Mouse (Mus musculus) kidney, embryonic 15.5 days (tissue): ENCODE data around the gene Xpa. TPM values are rescaled to one million over a fixed set of nuclear protein-coding genes. Genes with fewer than 3 reads are reported as not detected.

ENCODE experiments used
- ATAC-seq: fragments of 200-750 bp; cut with Nextera tagmentation; replicated peaks from 2 replicates; pipeline ENCODE4 v1.8.0; 2017; ENCODE audit warnings: moderate TSS enrichment; ENCODE audit not compliant: low FRiP score
- H3K27ac ChIP-seq: fragments of 300-500 bp; sonication (generic); 2 replicates; pipeline ENCODE4 v1.5.1; 2015; ENCODE audit warnings: mild to moderate bottlenecking, inconsistent platforms
- H3K27me3 ChIP-seq: fragments of 300-500 bp; sonication (generic); 2 replicates; pipeline ENCODE4 v1.6.1; 2015; ENCODE audit warnings: inconsistent platforms
- H3K36me3 ChIP-seq: fragments of 300-500 bp; sonication (generic); 2 replicates; pipeline ENCODE4 v1.6.1; 2015; ENCODE audit warnings: inconsistent platforms
- H3K4me1 ChIP-seq: fragments of 300-500 bp; sonication (generic); 2 replicates; pipeline ENCODE4 v1.6.1; 2015; ENCODE audit warnings: inconsistent platforms
- H3K4me2 ChIP-seq: fragments of 300-500 bp; sonication (generic); 2 replicates; pipeline ENCODE4 v1.6.1; 2015; ENCODE audit warnings: moderate library complexity, mild to moderate bottlenecking, inconsistent platforms
- H3K4me3 ChIP-seq: fragments of 300-500 bp; sonication (generic); replicated peaks from 2 replicates; pipeline ENCODE4 v1.5.1; 2015; ENCODE audit warnings: mild to moderate bottlenecking, inconsistent platforms
- H3K9ac ChIP-seq: fragments of 300-500 bp; sonication (generic); 2 replicates; pipeline ENCODE4 v1.6.1; 2015; ENCODE audit warnings: mild to moderate bottlenecking, inconsistent platforms
- H3K9me3 ChIP-seq: fragments of 300-500 bp; sonication (generic); replicated peaks from 2 replicates; pipeline ENCODE4 v1.6.1; 2016; ENCODE audit warnings: inconsistent platforms
- WGBS: fragments of 180-500 bp; shearing (Covaris S2); methylation state at CpG from one replicate; pipeline ENCODE4 v1.1.7; 2015; ENCODE audit warnings: mixed read lengths; 5-methylcytosine and 5-hydroxymethylcytosine counted together
- polyA plus RNA-seq: library from polyadenylated mRNA; unstranded; fragments of >200 nt; fragmentation: Nextera tagmentation; extraction: Ambion mirVana; gene quantifications from 2 replicates; pipeline ENCODE4 v1.2.1, GENCODE M21; 2015

Gene Xpa
- polyA plus RNA-seq, 1 experiment from 2014 or later = 21.0 TPM

DNA sequence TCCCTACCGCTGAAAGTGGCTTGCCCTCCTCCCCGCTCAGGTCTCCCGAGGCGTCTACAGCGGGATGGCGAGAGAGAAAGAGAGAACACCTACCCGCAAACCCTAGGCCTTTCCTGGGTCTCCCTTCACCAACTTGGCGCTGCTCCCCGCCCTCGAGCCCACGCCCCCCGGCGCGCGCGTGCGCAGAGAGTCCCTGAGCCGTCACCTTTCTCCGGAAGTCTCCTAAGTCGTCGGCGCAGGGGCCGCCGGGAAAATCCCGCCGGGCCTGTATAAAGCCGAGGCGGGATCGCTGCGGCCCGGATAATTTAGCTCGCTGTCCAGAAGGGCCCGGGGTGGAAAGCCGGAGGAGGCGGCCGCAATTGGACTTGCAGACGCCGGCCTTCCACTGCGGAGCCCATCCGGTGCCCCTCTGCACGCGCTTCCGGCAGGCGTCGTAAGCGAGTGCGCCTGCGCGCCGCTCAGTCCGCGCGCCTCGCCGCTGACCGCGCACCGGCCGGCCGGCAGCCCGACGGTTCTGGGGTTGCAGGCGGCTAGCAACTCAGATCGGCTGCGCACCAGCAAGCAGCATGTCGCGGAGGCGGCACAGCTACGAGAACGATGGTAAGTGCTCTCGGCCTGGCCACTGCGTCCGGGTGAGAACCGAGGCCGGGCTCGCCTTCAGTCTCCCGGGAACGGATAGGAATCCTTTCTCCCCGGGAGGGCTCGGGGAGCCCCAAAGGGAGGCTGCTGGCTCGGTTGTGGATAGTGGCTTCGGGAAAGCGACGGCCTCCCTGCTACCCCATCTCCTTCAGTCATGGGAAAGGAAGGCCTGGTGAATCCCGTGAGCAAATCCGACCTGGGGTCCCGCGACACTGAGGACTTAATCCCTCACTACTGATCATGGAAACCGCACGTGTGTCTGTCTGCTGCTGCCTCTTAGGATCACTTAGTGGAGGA, 57.6 kb downstream of the Xpa start, which contains the start of the genes Ncbp1 and Tstd2:
Gene Ncbp1 (plus strand): TSS at position 327 of the 936 bp plus-strand sequence.
Gene Tstd2 (minus strand): TSS at position 408 of the 936 bp plus-strand sequence.
- peaks cover 20% of the 10 kb centered on the region for H3K4me1 ChIP-seq
- under 1% methylated on average over 87 of the region's 90 CpGs for WGBS
- ATAC-seq = peak; percentile 91

DNA sequence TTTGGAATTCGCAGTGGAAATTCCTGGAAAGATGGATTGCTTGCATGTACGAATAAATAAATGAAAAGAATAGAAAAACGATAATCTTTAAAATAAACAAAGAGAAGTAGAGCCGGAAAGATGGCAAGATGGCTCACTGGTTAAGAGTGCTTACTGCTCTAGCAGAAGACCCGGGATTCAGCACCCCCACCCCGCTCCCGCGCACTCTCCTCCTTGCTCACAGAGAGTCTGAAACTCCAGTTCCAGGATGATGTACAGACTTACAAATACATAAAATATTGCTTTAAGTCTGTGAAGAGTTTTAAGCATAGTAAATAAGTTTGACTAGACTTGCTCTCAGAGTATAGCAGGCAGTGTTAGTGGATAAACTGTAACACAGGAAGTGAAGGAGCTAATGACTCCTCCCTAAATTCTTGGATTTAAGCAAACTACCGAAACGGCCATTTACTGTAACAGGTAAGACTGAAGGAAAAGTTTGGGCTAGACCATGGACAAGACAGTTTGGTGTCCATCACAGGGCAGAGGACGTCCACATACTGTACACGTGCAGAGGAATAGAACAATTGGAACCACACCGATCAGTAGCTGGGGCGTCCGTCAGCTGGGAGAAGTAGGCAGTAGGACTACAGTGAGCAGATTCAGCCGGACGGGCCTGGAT, 58.4 kb downstream of the Xpa start:
- 7% methylated on average over 17 of the region's 17 CpGs for WGBS
- H3K9ac ChIP-seq = peak overlapping the region; percentile 83

More for the DNA sequence above, 57.6 kb downstream of the Xpa start, which contains the start of the genes Ncbp1 and Tstd2:
- peak within 1 kb of the TSS; percentile 98 for H3K27ac ChIP-seq
- H3K9me3 ChIP-seq = no peaks in the 10 kb centered on the region
- peak within 1 kb of the TSS; percentile 83 for H3K9ac ChIP-seq
- peaks cover 28% of the 10 kb centered on the region for H3K36me3 ChIP-seq
- no peaks in the 10 kb centered on the region for H3K27me3 ChIP-seq
- peak within 1 kb of the TSS; percentile 73 for H3K4me3 ChIP-seq
- H3K4me2 ChIP-seq = peak within 1 kb of the TSS; percentile 76

DNA sequence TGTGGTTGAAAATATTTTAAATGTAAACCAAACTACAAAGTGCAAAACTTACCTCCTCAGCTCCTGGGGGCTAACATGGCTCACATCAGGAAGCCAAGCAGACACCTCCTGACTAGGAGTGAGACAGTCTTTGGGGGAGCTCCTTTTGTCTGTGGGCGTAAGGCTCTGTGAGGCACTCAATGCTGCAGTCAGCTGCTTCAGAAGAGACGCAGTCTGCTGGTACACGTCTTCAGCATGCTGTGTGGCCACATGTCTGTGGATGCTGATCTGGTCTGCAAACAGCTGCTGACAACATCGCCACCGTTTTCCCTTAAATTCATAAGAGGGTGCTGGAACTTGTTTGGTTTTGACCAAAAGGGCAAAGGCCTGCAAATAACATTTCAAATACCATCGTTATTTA, 64.3 kb downstream of the Xpa start:
- no peak for ATAC-seq
- WGBS = 91% methylated on average over 6 of the region's 6 CpGs

More for the DNA sequence above, 58.4 kb downstream of the Xpa start:
- peak overlapping the region; percentile 98 for H3K27ac ChIP-seq
- H3K27me3 ChIP-seq = no peaks in the 10 kb centered on the region
- H3K4me1 ChIP-seq = peaks cover 20% of the 10 kb centered on the region
- peak; percentile 61 for ATAC-seq
- peaks cover 35% of the 10 kb centered on the region for H3K36me3 ChIP-seq
- peak overlapping the region; percentile 76 for H3K4me2 ChIP-seq
- peak overlapping the region; percentile 73 for H3K4me3 ChIP-seq
- no peaks in the 10 kb centered on the region for H3K9me3 ChIP-seq

DNA sequence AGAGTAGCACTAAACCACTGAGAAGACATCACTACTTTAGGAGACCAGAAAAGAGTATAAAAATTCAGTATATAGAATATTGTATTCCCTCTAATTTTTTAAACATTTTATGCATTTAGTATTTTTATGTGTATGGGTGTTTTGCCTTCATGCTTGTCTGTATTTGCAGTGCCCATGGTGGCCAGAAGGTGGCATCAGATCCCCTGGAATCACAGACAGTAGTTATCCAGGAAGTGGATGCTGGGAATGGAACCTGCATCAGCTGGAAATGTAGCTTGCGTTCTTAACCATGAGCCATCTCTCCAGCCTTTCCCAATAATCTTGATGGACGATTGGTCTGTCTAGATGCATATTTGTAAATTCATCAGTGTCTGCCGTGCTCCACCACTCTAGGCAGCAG, 65.9 kb downstream of the Xpa start:
- Histone ChIP-seq H3K9me3 (no peaks in the 10 kb centered on the region), H3K27ac (peak overlapping the region; percentile 88), H3K27me3 (no peaks in the 10 kb centered on the region), H3K4me1 (peaks cover 20% of the 10 kb centered on the region), H3K36me3 (peaks cover 90% of the 10 kb centered on the region), H3K9ac (no peak overlapping the region), H3K4me2 (no peak overlapping the region), H3K4me3 (no peak overlapping the region)
- ATAC-seq = no peak
- 76% methylated on average over 3 of the region's 3 CpGs for WGBS

More for the DNA sequence above, 64.3 kb downstream of the Xpa start:
- Histone ChIP-seq H3K4me3 (no peak overlapping the region), H3K4me1 (peaks cover 22% of the 10 kb centered on the region), H3K36me3 (peaks cover 86% of the 10 kb centered on the region), H3K4me2 (no peak overlapping the region), H3K27me3 (no peaks in the 10 kb centered on the region), H3K9me3 (no peaks in the 10 kb centered on the region), H3K27ac (no peak overlapping the region), H3K9ac (no peak overlapping the region)

DNA sequence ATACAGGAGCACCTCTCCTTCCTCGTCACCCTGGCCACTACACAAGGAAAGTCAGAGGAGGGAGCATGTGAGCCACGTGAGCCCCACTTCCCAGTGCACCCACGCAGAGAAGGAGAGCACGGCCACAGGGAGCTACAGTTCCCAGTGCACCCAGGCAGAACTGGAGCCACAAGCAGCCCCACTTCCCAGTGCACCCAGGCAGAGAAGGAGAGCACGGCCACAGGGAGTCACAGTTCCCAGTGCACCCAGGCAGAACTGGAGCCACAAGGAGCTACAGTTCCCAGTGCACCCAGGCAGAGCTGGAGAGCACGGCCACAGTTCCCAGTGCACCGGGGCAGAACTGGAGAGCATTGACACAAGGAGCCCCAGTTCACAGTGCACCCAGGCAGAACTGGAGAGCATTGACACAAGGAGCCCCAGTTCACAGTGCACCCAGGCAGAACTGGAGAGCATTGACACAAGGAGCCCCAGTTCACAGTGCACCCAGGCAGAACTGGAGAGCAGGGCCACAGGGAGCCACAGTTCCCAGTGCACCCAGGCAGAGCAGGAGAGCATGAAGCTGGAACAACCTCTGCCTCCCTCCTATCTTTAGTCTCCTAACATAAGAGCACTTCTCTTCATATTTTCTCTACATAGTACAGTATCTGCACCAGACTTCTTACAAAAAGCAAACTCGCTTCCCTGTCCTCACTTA, 66.7 kb downstream of the Xpa start:
- no peak overlapping the region for H3K4me2 ChIP-seq
- peaks cover 90% of the 10 kb centered on the region for H3K36me3 ChIP-seq

DNA sequence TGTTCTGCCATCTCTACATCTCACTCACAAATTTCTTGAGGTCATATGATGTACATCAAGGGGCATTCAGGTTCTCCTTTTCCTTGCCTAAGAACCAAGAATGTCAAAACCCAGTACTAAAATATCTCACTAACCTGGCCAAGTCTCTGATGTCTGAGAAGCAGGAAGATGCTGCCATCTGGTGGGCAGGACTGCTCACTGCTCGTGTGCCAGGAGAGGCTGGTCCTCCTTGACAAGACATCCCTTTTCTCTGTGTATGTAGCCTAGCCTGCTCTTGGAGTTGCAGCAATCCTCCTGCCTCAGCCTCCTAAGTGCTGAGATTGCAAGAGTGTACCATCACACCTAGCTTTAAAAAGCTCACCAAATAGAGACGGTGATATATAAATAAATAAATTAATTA, 69.6 kb downstream of the Xpa start:
- Histone ChIP-seq H3K4me1 (peaks cover 20% of the 10 kb centered on the region), H3K27me3 (no peaks in the 10 kb centered on the region), H3K36me3 (peaks cover 89% of the 10 kb centered on the region), H3K27ac (no peak overlapping the region), H3K9ac (no peak overlapping the region), H3K4me2 (no peak overlapping the region), H3K9me3 (no peaks in the 10 kb centered on the region), H3K4me3 (no peak overlapping the region)
- 37% methylated on average over 2 of the region's 2 CpGs for WGBS
- no peak for ATAC-seq

More for the DNA sequence above, 66.7 kb downstream of the Xpa start:
- H3K9me3 ChIP-seq = no peaks in the 10 kb centered on the region
- peaks cover 20% of the 10 kb centered on the region for H3K4me1 ChIP-seq
- H3K4me3 ChIP-seq = no peak overlapping the region
- no peaks in the 10 kb centered on the region for H3K27me3 ChIP-seq
- peak; percentile 96 for ATAC-seq
- H3K9ac ChIP-seq = no peak overlapping the region
- peak overlapping the region; percentile 88 for H3K27ac ChIP-seq
- WGBS = 52% methylated on average over 8 of the region's 8 CpGs

DNA sequence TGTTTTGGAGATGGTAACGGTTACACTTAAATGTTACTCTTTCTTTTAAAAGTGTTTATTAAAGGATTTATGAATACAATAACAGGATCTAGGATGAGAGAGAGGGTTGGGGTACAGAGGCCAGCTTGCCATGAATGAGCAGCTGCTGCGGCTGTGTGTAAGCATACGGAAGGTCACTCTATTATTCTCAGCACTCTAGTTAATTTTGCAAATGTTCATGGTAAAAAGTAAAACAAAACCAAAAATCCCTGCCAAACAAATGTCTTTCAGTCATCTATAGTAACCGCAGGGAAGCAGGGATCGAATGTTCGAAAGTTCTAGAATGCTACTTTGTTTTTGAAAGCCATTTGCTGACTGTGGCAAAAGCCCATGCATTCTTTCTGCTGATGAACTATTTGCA, 72.8 kb downstream of the Xpa start:
- Histone ChIP-seq H3K9ac (no peak overlapping the region), H3K4me3 (no peak overlapping the region), H3K9me3 (no peaks in the 10 kb centered on the region), H3K36me3 (peaks cover 91% of the 10 kb centered on the region), H3K4me2 (no peak overlapping the region), H3K27ac (no peak overlapping the region), H3K4me1 (peaks cover 9% of the 10 kb centered on the region), H3K27me3 (no peaks in the 10 kb centered on the region)
- no peak for ATAC-seq
- 92% methylated on average over 6 of the region's 6 CpGs for WGBS

DNA sequence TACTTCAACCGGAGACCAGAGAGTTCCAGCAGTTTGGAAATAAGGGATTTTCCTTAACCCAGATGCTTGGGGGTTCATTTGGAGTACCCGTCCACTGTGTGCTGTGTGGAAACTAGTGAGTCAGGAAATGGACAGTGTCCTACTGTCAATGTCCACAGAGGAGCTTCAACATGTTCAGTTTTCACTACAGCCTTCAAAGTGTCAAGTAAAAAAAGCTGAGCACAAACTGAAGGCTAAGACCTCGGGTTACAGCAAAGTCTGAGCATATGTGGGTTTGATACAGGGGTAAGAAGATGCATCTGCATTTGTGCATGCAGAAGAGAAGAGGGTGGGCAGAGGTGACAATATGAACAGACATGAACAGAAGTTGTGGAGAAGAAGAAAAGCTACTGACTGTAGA, 75.3 kb downstream of the Xpa start:
- no peak overlapping the region for H3K27ac ChIP-seq
- 79% methylated on average over 3 of the region's 3 CpGs for WGBS
- no peaks in the 10 kb centered on the region for H3K9me3 ChIP-seq
- peaks cover 97% of the 10 kb centered on the region for H3K36me3 ChIP-seq
- H3K9ac ChIP-seq = no peak overlapping the region
- H3K27me3 ChIP-seq = no peaks in the 10 kb centered on the region
- ATAC-seq = no peak
- no peak overlapping the region for H3K4me2 ChIP-seq
- H3K4me3 ChIP-seq = no peak overlapping the region
- H3K4me1 ChIP-seq = no peaks in the 10 kb centered on the region

DNA sequence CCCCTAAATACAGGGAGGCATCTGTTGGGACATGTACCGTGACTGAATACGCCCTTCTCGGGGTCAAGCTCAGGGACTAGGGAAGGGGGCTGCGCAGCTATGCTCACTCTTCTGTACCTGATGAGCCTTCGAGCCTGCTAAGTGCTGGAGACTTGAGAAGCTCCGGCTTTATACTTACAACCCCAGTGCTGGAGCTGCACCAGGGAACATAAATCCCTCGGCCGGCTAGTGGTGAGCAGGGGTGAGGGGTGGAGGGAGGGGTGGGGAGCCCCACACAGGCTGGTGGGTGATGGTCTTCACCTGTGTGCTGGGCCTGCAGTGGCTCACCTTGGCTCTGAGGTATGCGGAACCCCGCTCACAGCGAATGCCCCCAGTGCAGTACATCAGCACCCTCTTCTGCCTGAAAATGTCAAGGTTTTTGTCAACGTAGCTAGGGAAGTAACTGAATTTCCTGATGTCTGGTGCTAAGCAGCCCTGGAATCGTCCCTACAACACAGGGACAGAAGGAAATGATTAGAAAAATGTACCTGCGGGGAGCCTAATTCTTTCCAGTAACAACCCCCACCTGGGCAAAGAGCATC, 76.5 kb downstream of the Xpa start:
- peak; percentile 33; the same call in 1 of the 2 replicates for ATAC-seq
- H3K4me1 ChIP-seq = no peaks in the 10 kb centered on the region
- no peak overlapping the region for H3K4me3 ChIP-seq
- H3K27ac ChIP-seq = no peak overlapping the region
- no peaks in the 10 kb centered on the region for H3K27me3 ChIP-seq
- H3K36me3 ChIP-seq = peaks cover 97% of the 10 kb centered on the region
- no peak overlapping the region for H3K9ac ChIP-seq
- H3K4me2 ChIP-seq = no peak overlapping the region
- WGBS = 75% methylated on average over 14 of the region's 14 CpGs
- H3K9me3 ChIP-seq = no peaks in the 10 kb centered on the region

DNA sequence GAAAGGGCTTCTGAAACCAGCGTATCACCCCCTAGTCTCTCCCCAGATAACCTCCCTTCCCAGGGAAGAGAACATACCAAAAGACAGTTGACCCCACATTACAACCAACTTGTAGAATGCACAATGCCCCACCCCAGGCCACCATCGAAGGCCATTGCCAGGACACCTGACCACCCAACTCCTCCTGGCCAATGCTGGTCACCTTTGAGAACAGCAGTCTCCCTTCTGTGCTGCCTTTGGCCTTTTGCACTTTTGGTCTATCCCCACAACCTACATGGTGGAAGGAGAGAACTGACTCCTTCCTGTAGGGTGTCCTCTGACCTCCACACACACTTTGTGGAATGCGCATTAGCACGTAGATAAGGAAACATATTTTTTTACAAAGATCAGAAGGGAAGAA, 78.6 kb downstream of the Xpa start:
- Histone ChIP-seq H3K4me3 (no peak overlapping the region), H3K4me2 (no peak overlapping the region), H3K36me3 (peaks cover 99% of the 10 kb centered on the region), H3K27me3 (no peaks in the 10 kb centered on the region), H3K9me3 (no peaks in the 10 kb centered on the region), H3K4me1 (no peaks in the 10 kb centered on the region), H3K27ac (no peak overlapping the region), H3K9ac (no peak overlapping the region)
- 91% methylated on average over 4 of the region's 4 CpGs for WGBS
- no peak for ATAC-seq

DNA sequence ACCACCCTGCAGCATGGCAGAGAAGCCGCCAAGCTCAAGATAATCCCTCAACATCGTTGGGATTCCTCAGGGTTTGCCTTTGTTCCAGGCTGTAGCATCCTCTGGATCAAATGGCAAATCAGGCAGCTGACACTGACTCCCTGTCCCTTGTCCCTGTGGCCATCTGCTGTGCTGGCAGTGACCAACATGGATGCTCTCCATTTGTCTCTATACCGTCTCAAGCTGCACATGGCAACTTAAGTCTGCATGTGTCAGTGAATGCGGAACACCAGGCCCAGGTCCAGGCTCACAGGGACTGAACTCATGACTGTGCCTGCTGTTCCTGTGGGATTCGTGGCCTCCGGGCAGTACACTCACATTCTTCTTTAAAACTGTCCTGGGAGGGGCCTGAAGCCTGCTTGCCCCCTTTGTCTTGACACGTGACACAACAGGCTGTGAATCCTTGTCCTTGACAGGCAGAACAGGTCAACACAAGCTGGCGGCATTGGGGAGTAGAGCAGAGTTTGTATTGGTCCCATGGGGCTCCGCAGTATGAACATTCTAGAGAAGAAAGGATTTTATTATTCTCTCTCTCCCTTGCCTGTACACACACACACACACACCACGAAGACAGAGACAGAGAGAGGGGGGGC, 79.5 kb downstream of the Xpa start:
- Histone ChIP-seq H3K9me3 (no peaks in the 10 kb centered on the region), H3K4me2 (no peak overlapping the region), H3K9ac (no peak overlapping the region), H3K27me3 (no peaks in the 10 kb centered on the region), H3K27ac (no peak overlapping the region), H3K4me1 (no peaks in the 10 kb centered on the region), H3K4me3 (no peak overlapping the region), H3K36me3 (peaks cover 90% of the 10 kb centered on the region)
- ATAC-seq = no peak
- WGBS = 64% methylated on average over 10 of the region's 10 CpGs
